Mouse (Mus musculus) urinary bladder, postnatal 14 days (tissue): ENCODE measurements at regions not wholly inside any gene's neighbourhood (a gene's known extent, or its start where the extent isn't known, plus 50 kb on each side); places are given as distances from the start of the nearest gene placed in this dataset.
"Not testable (repeated sequence)": the region's sequence is repeated elsewhere in the genome, so short reads cannot be mapped to it uniquely, and the experiment has no call there.

ENCODE experiments used
- DNase-seq: peaks from one replicate; pipeline ENCODE4 v3.0.0; 2021; ENCODE audit warnings: low spot score

DNA sequence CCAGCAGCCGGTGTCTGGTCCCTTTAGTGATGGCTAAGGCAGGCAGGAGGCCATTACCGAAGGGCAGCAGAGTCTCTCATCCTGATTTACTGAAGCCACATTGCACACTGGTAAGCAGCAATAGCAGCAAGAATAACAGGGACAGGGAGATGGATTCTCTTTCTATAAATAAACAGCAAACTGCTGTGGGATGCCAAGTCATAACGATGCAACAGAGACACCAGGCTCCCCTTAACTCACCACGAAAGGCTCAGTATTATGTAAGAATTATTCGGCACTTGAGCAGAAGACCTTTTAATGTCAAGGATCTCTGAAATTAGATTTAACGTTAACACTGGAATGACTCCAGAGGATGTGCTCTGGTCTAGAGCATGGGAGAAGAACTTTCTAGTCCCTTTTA lies 202.1 kb downstream of the Ddx10 start:
- DNase-seq, result no peak

- no peak for DNase-seq
These were observed 214.1 kb downstream of the Ddx10 start for GRCm38 (mm10) chr9:53033797-53034196.

- DNase-seq, result no peak
These were observed 225.8 kb downstream of the Ddx10 start for GRCm38 (mm10) chr9:53022096-53022495.

- DNase-seq, result no peak
These were observed 237.1 kb downstream of the Ddx10 start for GRCm38 (mm10) chr9:53010741-53011140.

DNA sequence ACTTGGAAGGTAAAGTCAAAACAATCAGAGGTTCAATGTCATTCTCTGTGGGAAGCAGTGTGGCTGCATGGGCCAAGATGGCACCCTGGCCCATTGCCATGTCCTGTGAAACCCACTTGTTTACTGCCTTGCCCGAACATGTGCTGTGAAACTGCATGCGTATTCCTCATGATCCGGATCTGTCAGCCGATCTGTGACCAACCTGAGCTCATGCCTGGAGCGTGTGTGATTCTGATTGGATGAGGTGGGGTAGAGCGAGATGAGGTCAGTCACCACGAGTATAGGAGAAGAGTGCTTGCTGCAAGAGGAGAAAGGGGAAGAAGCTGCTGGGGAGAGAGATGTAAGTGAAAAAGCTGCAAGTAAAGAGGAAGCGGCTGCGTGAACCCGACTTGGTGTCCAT lies 240.5 kb downstream of the Ddx10 start:
- DNase-seq, result no peak

GRCm38 (mm10) chr9:53006085-53006484 lies 241.8 kb downstream of the Ddx10 start:
- no peak for DNase-seq

- DNase-seq, result no peak
These were observed 243.4 kb downstream of the Ddx10 start for GRCm38 (mm10) chr9:53004253-53004978.

DNA sequence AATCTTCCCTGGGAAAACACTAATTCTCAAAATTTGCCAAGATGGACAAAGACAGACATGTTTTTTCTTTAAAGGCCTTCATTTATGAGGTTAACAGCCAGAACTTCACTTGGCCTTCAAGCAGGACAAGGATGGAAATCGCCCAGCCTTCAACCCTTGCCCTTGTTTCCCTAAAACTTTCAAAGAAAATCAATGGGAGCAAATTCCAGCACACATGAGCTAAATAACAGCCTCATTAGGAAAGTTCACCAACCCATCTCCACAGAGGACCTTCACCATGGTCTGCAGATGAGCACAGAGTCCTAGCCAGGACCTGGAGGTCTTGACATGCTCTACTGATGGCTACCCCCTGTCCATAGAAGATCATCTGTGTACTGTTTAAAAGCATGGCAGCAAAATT lies 271.8 kb downstream of the Ddx10 start:
- DNase-seq, result no peak

GRCm38 (mm10) chr9:52965631-52966030 lies 282.2 kb downstream of the Ddx10 start:
- no peak for DNase-seq

DNA sequence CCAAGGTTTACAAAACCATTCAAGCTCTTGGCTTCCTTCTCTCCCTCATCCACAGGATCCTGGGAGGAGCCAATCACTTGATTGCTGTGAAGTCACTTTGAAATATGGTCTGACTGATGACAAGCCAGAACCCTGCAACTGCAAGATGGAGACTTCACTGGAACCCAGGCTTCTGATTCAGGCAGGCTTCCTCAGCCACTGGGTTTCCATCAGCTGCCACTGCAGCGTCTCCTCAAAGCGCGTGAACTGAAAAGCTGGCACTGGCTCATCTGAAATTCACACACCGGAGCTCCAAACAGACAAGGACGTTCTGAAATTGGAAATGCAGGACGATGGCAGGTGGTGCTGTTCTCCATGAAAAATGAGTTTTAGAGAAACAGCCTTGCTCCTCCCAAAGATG lies 280.1 kb upstream of the AI593442 start:
- no peak for DNase-seq

- no peak for DNase-seq
These were observed 277.7 kb upstream of the AI593442 start for GRCm38 (mm10) chr9:52957245-52957644.

- no peak for DNase-seq
These were observed 264.5 kb upstream of the AI593442 start for GRCm38 (mm10) chr9:52944081-52944480.

- no peak for DNase-seq
These were observed 262.0 kb upstream of the AI593442 start for GRCm38 (mm10) chr9:52941637-52941983.

- no peak for DNase-seq
These were observed 261.5 kb upstream of the AI593442 start for GRCm38 (mm10) chr9:52940964-52941636.

- no peak for DNase-seq
These were observed 255.5 kb upstream of the AI593442 start for GRCm38 (mm10) chr9:52935082-52935481.

DNA sequence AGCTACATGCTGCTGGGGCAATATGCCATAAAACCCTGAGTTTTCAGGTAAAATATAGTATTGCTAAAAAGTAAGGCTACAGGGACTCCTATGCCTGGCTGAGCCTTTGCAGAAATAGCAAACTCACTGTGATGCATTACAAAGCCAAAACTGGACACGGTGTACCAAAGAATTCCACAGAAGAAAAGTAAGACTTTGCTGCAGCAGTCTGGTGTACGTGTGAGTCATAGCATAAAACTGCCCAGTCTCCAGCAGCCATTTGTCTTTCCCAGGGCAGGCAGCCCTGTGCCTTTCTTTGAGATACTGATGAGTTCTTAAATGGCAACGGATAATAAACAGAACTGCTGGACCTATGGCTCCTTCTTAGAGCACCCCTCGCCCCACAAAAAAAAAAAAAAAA lies 237.9 kb upstream of the AI593442 start:
- DNase-seq, result no peak

- DNase-seq, result not testable (repeated sequence)
These were observed 209.1 kb upstream of the AI593442 start for GRCm38 (mm10) chr9:52888653-52889052.

DNA sequence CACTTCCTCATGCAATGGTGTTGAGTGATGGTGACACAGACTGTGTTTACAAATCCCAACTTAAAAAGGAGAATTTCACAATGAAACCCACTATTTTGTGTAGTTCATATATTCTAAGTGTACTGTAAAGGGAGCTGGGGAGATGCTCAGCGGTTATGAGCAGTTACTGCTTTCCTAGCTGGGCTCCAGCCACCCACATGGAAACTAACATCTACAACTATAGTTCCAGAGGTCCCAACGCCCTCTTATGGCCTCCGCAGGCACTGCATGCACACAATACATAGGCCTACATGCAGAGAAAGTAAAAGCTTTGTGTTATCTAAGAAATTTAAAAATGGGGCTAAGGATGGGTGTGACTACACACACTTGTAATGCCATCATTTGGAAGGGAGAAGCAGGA lies 208.4 kb upstream of the AI593442 start:
- not testable (repeated sequence) for DNase-seq

- DNase-seq, result no peak
These were observed 187.7 kb upstream of the AI593442 start for GRCm38 (mm10) chr9:52867236-52867635.

DNA sequence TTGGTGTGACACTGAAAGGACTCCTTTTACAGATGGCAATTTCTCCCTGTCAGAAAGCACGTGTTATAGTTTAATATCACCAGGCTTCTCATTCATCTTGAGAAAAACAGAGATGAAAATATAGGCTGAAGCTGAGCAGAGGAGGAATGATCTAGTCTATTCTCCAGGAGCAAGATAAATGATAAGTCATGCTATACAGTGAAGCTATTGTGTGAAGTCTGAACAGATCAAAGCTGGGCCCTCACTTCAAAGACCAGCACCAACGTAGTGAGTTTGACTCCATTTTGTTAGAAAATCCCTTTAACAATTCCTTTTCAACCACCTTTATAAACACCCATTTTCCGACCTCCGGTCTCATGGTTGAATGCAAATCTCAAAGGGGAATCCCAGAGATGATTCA lies 180.7 kb upstream of the AI593442 start:
- DNase-seq, result no peak

DNA sequence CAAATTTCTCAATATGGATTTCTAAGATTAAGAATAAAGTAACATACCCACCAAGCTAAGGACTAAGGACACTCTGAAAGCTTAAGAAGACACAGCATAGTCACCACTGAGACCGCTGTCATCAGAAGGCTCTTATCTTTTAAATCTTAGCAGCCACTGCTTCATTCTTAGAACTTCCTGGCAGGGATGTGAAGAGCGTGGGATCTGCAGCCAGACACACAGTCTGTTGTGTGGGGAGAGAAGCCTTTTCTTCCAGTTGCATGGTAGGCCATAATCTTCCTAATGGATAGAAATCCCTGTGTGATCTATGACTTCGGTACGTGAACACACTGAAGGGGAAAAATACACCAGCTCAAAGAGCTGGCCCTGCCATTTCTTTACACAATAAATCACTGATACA lies 178.8 kb upstream of the AI593442 start:
- no peak for DNase-seq

DNA sequence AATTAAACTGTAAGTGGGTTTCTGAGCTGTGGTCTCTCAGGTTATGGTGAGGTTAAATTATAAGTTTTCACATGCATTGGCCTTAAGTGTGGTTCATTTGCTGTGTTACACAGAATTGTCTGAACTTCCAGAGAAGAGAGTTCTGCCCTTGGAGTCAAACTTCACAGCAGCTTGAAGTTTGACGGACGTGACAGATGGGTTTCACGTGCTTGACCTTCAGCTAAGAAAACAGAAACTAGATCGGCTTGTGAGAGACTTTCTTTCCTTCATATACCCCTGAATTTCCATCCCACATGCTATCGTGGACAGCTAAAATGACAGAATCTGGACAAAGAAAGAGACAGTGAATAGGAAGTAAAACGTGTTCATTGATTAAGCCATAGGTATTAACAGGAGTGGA lies 173.8 kb upstream of the AI593442 start:
- no peak for DNase-seq

GRCm38 (mm10) chr9:52850552-52850951 lies 171.0 kb upstream of the AI593442 start:
- no peak for DNase-seq

DNA sequence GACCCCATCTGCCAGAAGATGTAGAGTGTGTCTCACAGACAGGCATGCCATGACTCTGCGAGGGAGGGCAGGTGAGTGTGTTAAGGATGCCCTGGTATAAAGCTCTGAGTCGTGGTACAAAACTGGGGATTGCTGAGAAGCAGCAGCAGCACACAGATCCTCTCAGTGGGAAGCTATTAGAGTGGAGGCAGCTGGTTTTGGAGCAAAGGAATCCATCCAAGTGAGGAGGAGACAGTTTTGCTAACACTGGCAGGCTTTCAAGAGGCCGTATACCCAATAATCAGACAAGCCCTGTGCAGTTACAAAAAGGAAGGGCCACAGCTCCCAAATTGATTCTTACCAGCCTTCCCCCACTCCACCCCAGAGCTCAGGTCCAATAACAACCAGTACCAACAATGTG lies 170.4 kb upstream of the AI593442 start:
- no peak for DNase-seq
